Mouse (Mus musculus) thymus, adult 2 months (tissue): ENCODE measurements around the gene Zfp819.

Experiments
- CTCF ChIP-seq: fragments of 200-500 bp; IDR thresholded peaks from 2 replicates; pipeline ENCODE4 v1.5.1; 2012; ENCODE audit warnings: mild to moderate bottlenecking, control low read depth, low read length, moderate library complexity, borderline replicate concordance; ENCODE audit not compliant: control insufficient read depth, poor library complexity, insufficient read depth; ENCODE audit errors: extremely low read depth
- POLR2A ChIP-seq: fragments of 200-500 bp; IDR thresholded peaks from 2 replicates; pipeline ENCODE4 v1.6.1; 2012; ENCODE audit warnings: mild to moderate bottlenecking, low read length, control low read depth, moderate library complexity; ENCODE audit not compliant: control insufficient read depth, poor library complexity, insufficient read depth; ENCODE audit errors: extremely low read depth

- TF ChIP-seq CTCF (no peak), POLR2A (no peak)
Observed at GRCm38 (mm10) chr7:43634500-43634899, 27.5 kb downstream of the Zfp819 start, which contains the start of gene Ceacam18.
